Mouse (Mus musculus) heart, embryonic 16.5 days (tissue): Measurements from ENCODE around the gene Tas1r1. TPM values are rescaled to one million over a fixed set of nuclear protein-coding genes. Genes with fewer than 3 reads are reported as not detected.
"Not testable (repeated sequence)": the region's sequence is repeated elsewhere in the genome, so short reads cannot be mapped to it uniquely, and the experiment has no call there.

Experiments
- ATAC-seq: fragments of 200-750 bp; cut with Nextera tagmentation; replicated peaks from 2 replicates; pipeline ENCODE4 v1.8.0; 2017; ENCODE audit warnings: moderate number of reproducible peaks; ENCODE audit not compliant: insufficient read depth, low FRiP score; ENCODE audit errors: extremely low read depth
- H3K27ac ChIP-seq: fragments of 300-500 bp; sonication (generic); 2 replicates; pipeline ENCODE4 v1.5.1; 2014; ENCODE audit warnings: mild to moderate bottlenecking, low read length, control low read depth, moderate library complexity
- H3K27me3 ChIP-seq: fragments of 300-500 bp; sonication (generic); 2 replicates; pipeline ENCODE4 v1.6.1; 2014; ENCODE audit warnings: low read length, mixed read lengths; ENCODE audit not compliant: control insufficient read depth, insufficient read depth
- H3K36me3 ChIP-seq: fragments of 300-500 bp; sonication (generic); 2 replicates; pipeline ENCODE4 v1.6.1; 2014; ENCODE audit not compliant: control insufficient read depth, insufficient read depth
- H3K4me1 ChIP-seq: fragments of 300-500 bp; sonication (generic); 2 replicates; pipeline ENCODE4 v1.6.1; 2014; ENCODE audit warnings: low read length, mixed read lengths; ENCODE audit not compliant: control insufficient read depth, insufficient read depth
- H3K4me2 ChIP-seq: fragments of 300-500 bp; sonication (generic); 2 replicates; pipeline ENCODE4 v1.6.1; 2014; ENCODE audit warnings: low read depth, mild to moderate bottlenecking, control low read depth, low read length
- H3K4me3 ChIP-seq: fragments of 300-500 bp; sonication (generic); 2 replicates; pipeline ENCODE4 v1.5.1; 2014; ENCODE audit warnings: mild to moderate bottlenecking, control low read depth, low read length
- H3K9ac ChIP-seq: fragments of 300-500 bp; sonication (generic); 2 replicates; pipeline ENCODE4 v1.6.1; 2014; ENCODE audit warnings: low read length, control low read depth
- H3K9me3 ChIP-seq: fragments of 300-500 bp; sonication (generic); replicated peaks from 2 replicates; pipeline ENCODE4 v1.6.1; 2016; ENCODE audit warnings: low read length; ENCODE audit not compliant: control insufficient read depth
- WGBS: fragments of 180-500 bp; shearing (Covaris S2); extraction: QIAGEN DNeasy Blood & Tissue Kit; methylation state at CpG from one replicate; pipeline ENCODE4 v1.1.7; 2014; 5-methylcytosine and 5-hydroxymethylcytosine counted together
- polyA plus RNA-seq: library from polyadenylated mRNA; unstranded; fragments of >200 nt; fragmentation: Nextera tagmentation; extraction: Ambion mirVana; gene quantifications from 2 replicates; pipeline ENCODE4 v1.2.1, GENCODE M21; 2015

Tas1r1 gene
- polyA plus RNA-seq, 1 experiment from 2014 or later = 0.39 TPM

DNA sequence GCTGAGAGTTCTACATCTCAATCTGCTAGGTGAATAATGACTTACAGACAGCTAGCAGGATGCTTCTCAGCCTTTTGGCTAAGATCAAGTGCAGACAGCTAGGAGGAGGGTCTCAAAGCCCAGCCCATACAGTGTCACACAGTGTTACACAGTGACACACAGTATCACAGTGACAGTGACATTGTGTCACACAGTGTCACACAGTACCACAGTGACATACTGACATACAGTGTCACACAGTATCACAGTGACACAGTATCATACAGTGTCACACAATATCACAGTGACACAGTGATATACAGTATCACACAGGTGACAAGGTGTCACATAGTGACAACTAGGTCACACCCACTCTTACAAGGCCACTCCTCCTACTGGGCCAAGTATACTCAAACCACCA lies 28.9 kb upstream of the Tas1r1 start:
- Histone ChIP-seq H3K36me3 (no peaks in the 10 kb centered on the region), H3K4me1 (peaks cover 3% of the 10 kb centered on the region), H3K9me3 (no peaks in the 10 kb centered on the region), H3K27me3 (no peaks in the 10 kb centered on the region), H3K4me2 (no peak overlapping the region), H3K9ac (no peak overlapping the region), H3K4me3 (no peak overlapping the region), H3K27ac (no peak overlapping the region)
- no peak for ATAC-seq

DNA sequence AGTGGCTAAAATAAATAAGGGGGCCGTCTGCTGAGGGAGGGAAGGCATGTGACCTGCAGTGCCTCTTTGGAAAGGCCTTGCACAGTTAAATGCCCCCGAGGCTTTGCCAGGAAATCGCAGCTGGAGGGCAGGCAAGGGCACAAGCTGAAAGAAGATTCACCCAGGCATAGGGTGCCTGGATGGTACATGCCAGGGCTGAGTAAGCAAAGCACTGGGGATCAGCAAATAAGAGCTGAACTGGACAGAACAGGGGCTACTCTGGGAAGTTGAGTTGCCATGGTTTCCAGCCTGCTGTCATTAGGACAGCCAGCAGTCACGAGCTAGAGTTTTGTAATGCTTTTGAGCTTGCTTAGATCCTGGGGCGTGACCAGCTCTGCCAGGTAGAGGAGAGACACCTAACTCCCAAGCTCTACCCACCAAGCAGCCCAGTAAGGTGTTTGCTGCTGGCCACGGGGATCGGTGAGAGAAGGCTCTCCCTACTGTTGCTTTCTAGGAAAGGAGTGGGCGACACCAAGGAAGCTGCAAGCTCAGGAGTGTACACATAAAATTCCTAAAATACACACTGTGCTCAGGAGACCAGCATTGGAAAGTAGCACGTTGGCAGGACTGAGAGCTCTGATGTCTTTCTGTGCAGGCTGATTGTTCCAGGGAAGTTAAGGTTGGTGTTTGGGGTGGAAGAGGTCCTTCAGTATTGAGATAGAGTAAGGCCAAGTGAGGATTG lies 24.2 kb upstream of the Tas1r1 start:
- Histone ChIP-seq H3K4me2 (no peak overlapping the region), H3K4me3 (no peak overlapping the region), H3K9me3 (no peaks in the 10 kb centered on the region), H3K4me1 (no peaks in the 10 kb centered on the region), H3K36me3 (peaks cover 19% of the 10 kb centered on the region), H3K27ac (no peak overlapping the region), H3K27me3 (no peaks in the 10 kb centered on the region), H3K9ac (no peak overlapping the region)
- 63% methylated on average over 9 of the region's 9 CpGs for WGBS
- ATAC-seq = 0 out of 2 replicates have a peak, but pooled peaks have one; percentile 37

DNA sequence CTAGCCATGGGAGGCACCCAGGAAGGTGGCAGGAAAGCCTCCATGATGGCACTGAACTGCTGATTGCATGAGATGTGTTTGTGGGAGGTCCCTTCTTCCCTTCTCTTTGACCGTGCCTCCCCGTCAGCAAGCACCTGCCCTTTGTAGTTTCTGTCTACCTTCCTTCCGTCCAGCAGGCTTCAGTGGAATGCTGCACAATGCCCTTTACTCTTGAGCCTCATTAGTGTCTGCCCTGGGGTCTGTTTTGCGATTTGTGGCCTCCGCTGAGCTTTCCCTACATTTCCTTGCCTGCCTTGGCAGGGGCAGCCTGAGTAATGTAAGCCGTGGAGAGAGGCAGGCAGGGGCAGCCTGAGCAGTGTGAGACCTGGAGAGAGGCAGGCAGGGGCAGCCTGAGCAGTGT lies 6.2 kb upstream of the Tas1r1 start:
- H3K4me3 ChIP-seq = no peak overlapping the region
- no peaks in the 10 kb centered on the region for H3K9me3 ChIP-seq
- no peak for ATAC-seq
- no peak overlapping the region for H3K9ac ChIP-seq
- no peak overlapping the region for H3K4me2 ChIP-seq
- 71% methylated on average over 6 of the region's 6 CpGs for WGBS
- H3K27me3 ChIP-seq = no peaks in the 10 kb centered on the region
- peaks cover 9% of the 10 kb centered on the region for H3K4me1 ChIP-seq
- H3K36me3 ChIP-seq = peaks cover 49% of the 10 kb centered on the region
- H3K27ac ChIP-seq = no peak overlapping the region

DNA sequence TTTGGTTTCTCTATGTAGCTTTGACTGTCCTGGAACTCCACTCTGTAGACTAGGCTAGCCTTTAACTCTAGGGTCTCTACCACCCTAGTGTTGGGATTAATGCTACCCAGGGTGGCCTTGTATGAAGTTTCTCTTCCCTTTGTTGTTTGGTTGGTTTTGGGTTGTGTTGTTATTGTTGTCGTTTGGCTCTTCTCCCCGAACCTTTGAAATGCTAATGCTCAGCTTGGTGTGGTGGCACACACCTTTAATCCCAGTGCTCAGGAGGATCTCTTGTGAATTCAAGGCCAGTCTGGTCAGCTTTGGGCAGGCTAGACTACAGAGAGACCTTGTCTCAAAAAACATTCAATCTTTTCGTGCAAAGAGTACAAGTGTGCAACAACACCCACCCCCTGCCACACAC lies 4.8 kb upstream of the Tas1r1 start:
- Histone ChIP-seq H3K4me3 (no peak overlapping the region), H3K4me2 (no peak overlapping the region), H3K36me3 (peaks cover 46% of the 10 kb centered on the region), H3K9me3 (no peaks in the 10 kb centered on the region), H3K27ac (no peak overlapping the region), H3K9ac (no peak overlapping the region), H3K27me3 (no peaks in the 10 kb centered on the region), H3K4me1 (peaks cover 14% of the 10 kb centered on the region)
- 82% methylated on average over 3 of the region's 3 CpGs for WGBS
- ATAC-seq = no peak

GRCm38 (mm10) chr4:152041924-152042641 lies 3.7 kb upstream of the Tas1r1 start:
- no peak overlapping the region for H3K9ac ChIP-seq
- no peak overlapping the region for H3K4me3 ChIP-seq
- H3K27ac ChIP-seq = no peak overlapping the region
- no peak overlapping the region for H3K4me2 ChIP-seq
- H3K27me3 ChIP-seq = no peaks in the 10 kb centered on the region
- H3K36me3 ChIP-seq = peaks cover 39% of the 10 kb centered on the region
- 94% methylated on average over 22 of the region's 22 CpGs for WGBS
- no peak for ATAC-seq
- H3K4me1 ChIP-seq = peaks cover 14% of the 10 kb centered on the region
- H3K9me3 ChIP-seq = no peaks in the 10 kb centered on the region

DNA sequence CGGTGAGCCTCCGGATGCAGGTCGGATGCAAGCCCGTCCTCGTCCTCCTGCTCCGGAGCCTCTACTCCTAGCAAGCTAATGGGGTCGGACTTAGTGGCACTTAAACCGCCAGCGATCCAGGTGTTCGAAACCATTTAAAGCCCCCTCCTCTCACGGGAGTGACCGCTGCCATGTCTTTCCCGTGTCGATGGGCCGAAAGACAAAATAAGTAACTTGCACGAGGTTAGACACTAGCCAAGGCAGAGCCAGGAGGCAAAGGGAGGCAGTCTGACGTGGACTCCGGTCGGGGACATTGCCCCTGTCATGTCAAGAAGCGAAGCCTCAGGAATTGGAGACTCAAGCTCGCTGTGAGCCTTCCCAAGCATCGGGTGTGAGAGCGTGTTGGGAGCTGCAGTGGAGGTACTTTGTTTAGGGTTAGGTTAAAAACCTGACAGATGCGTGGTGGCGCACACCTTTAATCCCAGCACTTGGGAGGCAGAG lies 1.5 kb upstream of the Tas1r1 start:
- Histone ChIP-seq H3K36me3 (peaks cover 23% of the 10 kb centered on the region), H3K4me2 (peak overlapping the region; percentile 88), H3K9ac (peak overlapping the region; percentile 84), H3K27ac (peak overlapping the region; percentile 33; the same call in 1 of the 2 replicates), H3K4me1 (peaks cover 14% of the 10 kb centered on the region), H3K4me3 (peak overlapping the region; percentile 77), H3K27me3 (no peaks in the 10 kb centered on the region), H3K9me3 (no peaks in the 10 kb centered on the region)
- 3% methylated on average over 25 of the region's 25 CpGs for WGBS
- no peak for ATAC-seq

- under 1% methylated on average over 73 of the region's 86 CpGs for WGBS
- no peaks in the 10 kb centered on the region for H3K9me3 ChIP-seq
- no peaks in the 10 kb centered on the region for H3K27me3 ChIP-seq
- H3K4me2 ChIP-seq = peak within 1 kb of the TSS; percentile 88
- peak within 1 kb of the TSS; percentile 84 for H3K9ac ChIP-seq
- peaks cover 21% of the 10 kb centered on the region for H3K36me3 ChIP-seq
- H3K27ac ChIP-seq = peak within 1 kb of the TSS; percentile 33; the same call in 1 of the 2 replicates
- peaks cover 14% of the 10 kb centered on the region for H3K4me1 ChIP-seq
- ATAC-seq = peak; percentile 81
- peak within 1 kb of the TSS; percentile 77 for H3K4me3 ChIP-seq
Observed at GRCm38 (mm10) chr4:152038985-152039830, 840 bp upstream of the Tas1r1 start, which contains the start of gene Nol9. Nol9 (plus strand) TSS chr4:152039321.

GRCm38 (mm10) chr4:152036464-152036863 lies 1.9 kb downstream of the Tas1r1 start:
- H3K9ac ChIP-seq, H3K27me3 ChIP-seq, ATAC-seq, H3K9me3 ChIP-seq, H3K4me3 ChIP-seq, H3K36me3 ChIP-seq, H3K27ac ChIP-seq, H3K4me2 ChIP-seq: not testable (repeated sequence)
- 92% methylated on average over 6 of the region's 6 CpGs for WGBS
- peaks cover 14% of the 10 kb centered on the region for H3K4me1 ChIP-seq
